Mouse (Mus musculus): ENCODE measurements at regions not wholly inside any gene's neighbourhood (a gene's known extent, or its start where the extent isn't known, plus 50 kb on each side); places are given as distances from the start of the nearest gene placed in this dataset.

- TF ChIP-seq POLR2A (IDR thresholded peaks at IDR 0.05; ENCODE audit: borderline replicate concordance, low read depth, low read length) (no peak), CTCF (IDR thresholded peaks at IDR 0.05; ENCODE audit: low read depth, low read length) (no peak)
Observed at GRCm38 (mm10) chr2:45454811-45455210, 337.6 kb upstream of the Zeb2 start.

All from bone marrow macrophage, adult 2 months (primary cell).